Comparison of ENCODE assay signal across 24 mouse cellular contexts in the genomic region with DNA sequence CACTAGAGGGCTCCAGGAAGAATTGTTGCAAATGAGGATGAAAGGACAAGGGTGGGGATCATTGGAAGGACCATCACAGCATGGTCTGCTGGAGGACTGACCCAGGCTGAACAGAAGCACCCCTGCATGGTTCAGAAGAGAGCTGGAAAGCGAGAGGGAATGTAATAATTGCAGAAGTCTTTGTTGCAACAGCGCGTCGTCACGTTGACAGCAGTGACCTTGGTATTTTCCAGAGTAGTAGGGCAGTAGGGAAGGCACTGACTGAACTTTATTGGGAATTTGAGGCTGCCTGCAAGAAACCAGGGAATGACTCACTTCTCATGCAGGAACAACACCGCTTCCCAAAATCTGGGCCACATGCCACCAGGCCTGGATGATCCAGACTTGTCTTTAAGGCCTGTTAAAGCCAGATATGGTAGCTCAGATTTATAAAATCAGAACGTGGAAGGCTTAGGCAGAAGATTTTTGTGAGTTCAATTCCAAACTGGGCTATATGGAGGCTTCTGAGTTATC. TPM values are rescaled to one million over a fixed set of nuclear protein-coding genes. Genes with fewer than 3 reads are reported as not detected.
DNase-seq lines count a peak whose midpoint lies in the region; ATAC-seq lines count a peak whose summit lies in the region.
"Had no signal": no experiment of that assay in that cellular context is flagged by ENCODE, and none has a peak within 500 bp of the region (broad histone marks: within the 10 kb centered on the region; RNA-seq: fewer than 3 reads in every experiment).

No protein-coding gene starts in this region.

- H3K4me1 ChIP-seq in intestine, embryonic 16.5 days (ENCODE audit: control insufficient read depth, insufficient read depth, low read length) = no peaks in the 10 kb centered on the region
- H3K4me1 ChIP-seq: embryonic facial prominence, embryonic 10.5 days; forebrain, embryonic 13.5 days; intestine, embryonic 15.5 days; kidney, embryonic 15.5 days had no signal

- DNase-seq in 3134 (ENCODE audit: extremely low read depth, insufficient read length, low spot score) = peak; percentile 33
- peak; percentile 93 for DNase-seq in 3T3-L1 (ENCODE audit: low read depth, low spot score)
- peak; percentile 17 for DNase-seq in adrenal gland, adult 8-10 months
- DNase-seq in adrenal gland, postnatal 36 days = peak; percentile 53 to 56
- no peak for DNase-seq in cerebellum, postnatal 36 days
- no peak for DNase-seq in urinary bladder, adult 18-20 months (ENCODE audit: low spot score in 2 of 2)
- DNase-seq: cerebellum, adult 11-12 months; cerebellum, adult 9-10 months; forebrain, postnatal 0 days; gastrocnemius, postnatal 14 days; heart, postnatal 10 days; heart, postnatal 4 days; kidney, adult 2 months had no signal

- H3K9ac ChIP-seq in intestine, embryonic 16.5 days (ENCODE audit: low read depth, low read length) = no peak overlapping the region
- H3K9ac ChIP-seq: forebrain, embryonic 13.5 days; forebrain, postnatal 0 days; hindbrain, embryonic 14.5 days; intestine, embryonic 15.5 days; kidney, embryonic 15.5 days had no signal

- WGBS in intestine, embryonic 16.5 days = 84% methylated on average over 7 of the region's 7 CpGs

- no peak overlapping the region for H3K27ac ChIP-seq in intestine, embryonic 16.5 days (ENCODE audit: low read length)
- H3K27ac ChIP-seq: embryonic facial prominence, embryonic 10.5 days; forebrain, embryonic 13.5 days; hindbrain, embryonic 14.5 days; intestine, embryonic 15.5 days; kidney, embryonic 15.5 days had no signal

- H3K36me3 ChIP-seq in intestine, embryonic 16.5 days (ENCODE audit: control insufficient read depth, insufficient read depth, low read length) = no peaks in the 10 kb centered on the region
- H3K36me3 ChIP-seq: embryonic facial prominence, embryonic 10.5 days; intestine, embryonic 15.5 days; kidney, embryonic 15.5 days had no signal

- H3K4me3 ChIP-seq in intestine, embryonic 16.5 days (ENCODE audit: low read length) = no peak overlapping the region
- H3K4me3 ChIP-seq: embryonic facial prominence, embryonic 10.5 days; forebrain, embryonic 13.5 days; intestine, embryonic 15.5 days; kidney, embryonic 15.5 days had no signal

- H3K4me2 ChIP-seq in intestine, embryonic 16.5 days (ENCODE audit: low read depth, low read length) = no peak overlapping the region
- H3K4me2 ChIP-seq: forebrain, embryonic 13.5 days; hindbrain, embryonic 14.5 days; intestine, embryonic 15.5 days; kidney, embryonic 15.5 days had no signal

- H3K27me3 ChIP-seq in intestine, embryonic 16.5 days (replicated peaks; ENCODE audit: control insufficient read depth, insufficient read depth, low read length) = no peaks in the 10 kb centered on the region
- H3K27me3 ChIP-seq: forebrain, embryonic 13.5 days; intestine, embryonic 15.5 days; kidney, embryonic 15.5 days had no signal

- no peak for ATAC-seq in intestine, embryonic 16.5 days
- ATAC-seq: forebrain, embryonic 13.5 days; forebrain, postnatal 0 days; intestine, embryonic 15.5 days had no signal

- H3K9me3 ChIP-seq in intestine, embryonic 16.5 days (ENCODE audit: control insufficient read depth, low read length) = no peaks in the 10 kb centered on the region
- H3K9me3 ChIP-seq: forebrain, embryonic 13.5 days; intestine, embryonic 15.5 days; kidney, embryonic 15.5 days had no signal

RNA-seq across cellular contexts. Expression of a gene that starts 25.7 kb away (rescaled TPM):
- not detected for total RNA-seq in adrenal gland, adult 8-10 months (2022)
- not detected for total RNA-seq in adrenal gland, postnatal 36 days (2021)
- 0.69 and 1.5 TPM in 2 replicates for polyA plus RNA-seq in intestine, embryonic 16.5 days (2015; fragmentation: Nextera tagmentation; extraction: Ambion mirVana)
- total RNA-seq: CH12.LX; forebrain, postnatal 0 days; gastrocnemius, adult 18-20 months; gastrocnemius, postnatal 14 days; heart, adult 8-10 months; heart, postnatal 10 days; heart, postnatal 4 days had no signal
- polyA plus RNA-seq: embryonic facial prominence, embryonic 10.5 days; embryonic facial prominence, embryonic 14.5 days; forebrain, embryonic 13.5 days; forebrain, postnatal 0 days; heart, embryonic 14.5 days; hindbrain, embryonic 14.5 days; kidney, embryonic 15.5 days had no signal

Comparison
In these comparisons a context has a peak if more than half of its experiments do, and no peak if none do; other contexts are left out.
1. DNase-seq: peak in 3134 (single experiment), 3T3-L1 (single experiment), adrenal gland, adult 8-10 months (single experiment) and adrenal gland, postnatal 36 days (2 of 2); none in cerebellum, postnatal 36 days (0 of 2) and urinary bladder, adult 18-20 months (0 of 2).